Mouse (Mus musculus): ENCODE data around the gene Med12.

Med12 gene

GRCm38 (mm10) chrX:101285953-101286670 lies 12.3 kb downstream of the Med12 start:
- no peak for DNase-seq (ENCODE audit: low read depth, low spot score)
- H3K36me3 ChIP-seq (ENCODE audit: control insufficient read depth, insufficient read depth, low read length, poor library complexity, severe bottlenecking), result peaks cover 17% of the 10 kb centered on the region
- no peaks in the 10 kb centered on the region for H3K27me3 ChIP-seq (ENCODE audit: control insufficient read depth, insufficient read depth, low read length, poor library complexity, severe bottlenecking)

GRCm38 (mm10) chrX:101287543-101287942 lies 13.7 kb downstream of the Med12 start:
- peaks cover 17% of the 10 kb centered on the region for H3K36me3 ChIP-seq (ENCODE audit: control insufficient read depth, insufficient read depth, low read length, poor library complexity, severe bottlenecking)
- no peaks in the 10 kb centered on the region for H3K27me3 ChIP-seq (ENCODE audit: control insufficient read depth, insufficient read depth, low read length, poor library complexity, severe bottlenecking)
- DNase-seq (ENCODE audit: low read depth, low spot score), result no peak

- DNase-seq (ENCODE audit: low read depth, low spot score), result no peak
- Histone ChIP-seq H3K27me3 (ENCODE audit: control insufficient read depth, insufficient read depth, low read length, poor library complexity, severe bottlenecking) (no peaks in the 10 kb centered on the region), H3K36me3 (ENCODE audit: control insufficient read depth, insufficient read depth, low read length, poor library complexity, severe bottlenecking) (peaks cover 18% of the 10 kb centered on the region)
Measured at GRCm38 (mm10) chrX:101288432-101288831, 14.6 kb downstream of the Med12 start.

- Histone ChIP-seq H3K36me3 (ENCODE audit: control insufficient read depth, insufficient read depth, low read length, poor library complexity, severe bottlenecking) (peaks cover 20% of the 10 kb centered on the region), H3K27me3 (ENCODE audit: control insufficient read depth, insufficient read depth, low read length, poor library complexity, severe bottlenecking) (no peaks in the 10 kb centered on the region)
- no peak for DNase-seq (ENCODE audit: low read depth, low spot score)
Measured at GRCm38 (mm10) chrX:101289037-101289436, 15.2 kb downstream of the Med12 start.

GRCm38 (mm10) chrX:101290111-101290510 lies 16.3 kb downstream of the Med12 start:
- DNase-seq (ENCODE audit: low read depth, low spot score), result no peak
- H3K36me3 ChIP-seq (ENCODE audit: control insufficient read depth, insufficient read depth, low read length, poor library complexity, severe bottlenecking), result peaks cover 20% of the 10 kb centered on the region
- H3K27me3 ChIP-seq (ENCODE audit: control insufficient read depth, insufficient read depth, low read length, poor library complexity, severe bottlenecking), result no peaks in the 10 kb centered on the region

- no peaks in the 10 kb centered on the region for H3K36me3 ChIP-seq (ENCODE audit: control insufficient read depth, insufficient read depth, low read length, poor library complexity, severe bottlenecking)
- DNase-seq (ENCODE audit: low read depth, low spot score), result no peak
- H3K27me3 ChIP-seq (ENCODE audit: control insufficient read depth, insufficient read depth, low read length, poor library complexity, severe bottlenecking), result no peaks in the 10 kb centered on the region
Measured at GRCm38 (mm10) chrX:101299055-101299454, 25.2 kb downstream of the Med12 start, which contains the start of gene Nlgn3. Nlgn3 (plus strand) TSS chrX:101299168.

- Histone ChIP-seq H3K36me3 (ENCODE audit: control insufficient read depth, insufficient read depth, low read length, poor library complexity, severe bottlenecking) (no peaks in the 10 kb centered on the region), H3K27me3 (ENCODE audit: control insufficient read depth, insufficient read depth, low read length, poor library complexity, severe bottlenecking) (no peaks in the 10 kb centered on the region)
- DNase-seq (ENCODE audit: low read depth, low spot score), result no peak
Measured at GRCm38 (mm10) chrX:101299473-101300426, 25.9 kb downstream of the Med12 start.

- no peaks in the 10 kb centered on the region for H3K36me3 ChIP-seq (ENCODE audit: control insufficient read depth, insufficient read depth, low read length, poor library complexity, severe bottlenecking)
- no peaks in the 10 kb centered on the region for H3K27me3 ChIP-seq (ENCODE audit: control insufficient read depth, insufficient read depth, low read length, poor library complexity, severe bottlenecking)
- no peak for DNase-seq (ENCODE audit: low read depth, low spot score)
Measured at GRCm38 (mm10) chrX:101300427-101301030, 26.7 kb downstream of the Med12 start.

- no peak for DNase-seq (ENCODE audit: low read depth, low spot score)
- Histone ChIP-seq H3K27me3 (ENCODE audit: control insufficient read depth, insufficient read depth, low read length, poor library complexity, severe bottlenecking) (no peaks in the 10 kb centered on the region), H3K36me3 (ENCODE audit: control insufficient read depth, insufficient read depth, low read length, poor library complexity, severe bottlenecking) (no peaks in the 10 kb centered on the region)
Measured at GRCm38 (mm10) chrX:101301654-101302053, 27.8 kb downstream of the Med12 start.

GRCm38 (mm10) chrX:101304646-101305045 lies 30.8 kb downstream of the Med12 start:
- no peaks in the 10 kb centered on the region for H3K36me3 ChIP-seq (ENCODE audit: control insufficient read depth, insufficient read depth, low read length, poor library complexity, severe bottlenecking)
- no peak for DNase-seq (ENCODE audit: low read depth, low spot score)
- H3K27me3 ChIP-seq (ENCODE audit: control insufficient read depth, insufficient read depth, low read length, poor library complexity, severe bottlenecking), result no peaks in the 10 kb centered on the region

GRCm38 (mm10) chrX:101309299-101309698 lies 35.5 kb downstream of the Med12 start:
- Histone ChIP-seq H3K27me3 (ENCODE audit: control insufficient read depth, insufficient read depth, low read length, poor library complexity, severe bottlenecking) (no peaks in the 10 kb centered on the region), H3K36me3 (ENCODE audit: control insufficient read depth, insufficient read depth, low read length, poor library complexity, severe bottlenecking) (no peaks in the 10 kb centered on the region)
- DNase-seq (ENCODE audit: low read depth, low spot score), result no peak

- Histone ChIP-seq H3K36me3 (ENCODE audit: control insufficient read depth, insufficient read depth, low read length, poor library complexity, severe bottlenecking) (no peaks in the 10 kb centered on the region), H3K27me3 (ENCODE audit: control insufficient read depth, insufficient read depth, low read length, poor library complexity, severe bottlenecking) (no peaks in the 10 kb centered on the region)
- DNase-seq (ENCODE audit: low read depth, low spot score), result peak; percentile 51
Measured at GRCm38 (mm10) chrX:101313625-101314359, 40.0 kb downstream of the Med12 start.

- Histone ChIP-seq H3K36me3 (ENCODE audit: control insufficient read depth, insufficient read depth, low read length, poor library complexity, severe bottlenecking) (no peaks in the 10 kb centered on the region), H3K27me3 (ENCODE audit: control insufficient read depth, insufficient read depth, low read length, poor library complexity, severe bottlenecking) (no peaks in the 10 kb centered on the region)
- DNase-seq (ENCODE audit: low read depth, low spot score), result no peak
Measured at GRCm38 (mm10) chrX:101319775-101320174, 45.9 kb downstream of the Med12 start.

All from splenic B cell, adult 2 months (primary cell).